Mouse (Mus musculus): Measurements from ENCODE around the gene S100a4. TPM values are rescaled to one million over a fixed set of nuclear protein-coding genes. Genes with fewer than 3 reads are reported as not detected.

S100a4 gene
- total RNA-seq, 1 experiment from 2014 or later, result 29.5 TPM

DNA sequence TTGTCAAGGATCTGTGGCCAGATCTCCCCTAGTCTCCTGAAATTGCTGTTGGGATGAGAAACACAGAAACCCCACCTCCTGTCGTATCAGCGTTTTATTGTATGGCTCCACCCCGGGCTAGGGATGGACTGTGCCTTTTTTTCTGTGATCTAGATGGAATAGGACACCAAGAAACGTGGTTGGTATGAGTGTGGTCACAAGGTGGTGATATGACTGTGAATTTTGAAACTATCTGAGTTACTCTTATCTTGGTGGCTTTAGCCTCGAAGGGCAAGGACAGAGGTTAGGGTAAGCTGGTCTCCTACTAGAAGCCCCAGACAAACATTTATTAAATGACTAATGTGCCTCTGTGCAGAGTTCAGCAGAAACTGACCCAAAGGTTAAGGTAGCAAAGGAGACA lies 8.0 kb upstream of the S100a4 start:
- ATAC-seq (replicated peaks in 1 of 2; ENCODE audit: insufficient read depth in 1 of 2, low FRiP score in 2 of 2, low TSS enrichment in 1 of 2, low read depth in 1 of 2, poor library complexity in 2 of 2, severe bottlenecking in 2 of 2), result no peak

DNA sequence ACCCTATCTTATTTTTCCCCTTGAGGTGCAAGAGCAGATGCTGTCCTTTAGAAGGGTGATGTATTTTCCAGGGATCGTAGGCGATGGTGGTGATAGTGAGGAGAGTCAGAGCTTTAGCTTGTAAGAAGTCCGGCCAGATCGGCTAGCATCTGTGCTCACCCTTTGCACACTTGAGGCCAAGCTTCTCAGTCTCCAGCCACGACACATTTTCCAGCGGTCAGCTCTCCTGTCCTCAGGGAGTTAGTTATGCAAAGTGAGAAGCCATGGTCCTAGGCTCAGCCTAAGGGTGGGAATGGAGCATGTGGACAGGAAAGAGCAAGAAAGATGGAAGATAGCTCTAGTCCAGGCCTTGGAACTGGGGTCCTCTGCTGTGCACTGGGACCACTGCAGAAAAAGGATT lies 6.8 kb upstream of the S100a4 start:
- ATAC-seq (replicated peaks in 1 of 2; ENCODE audit: insufficient read depth in 1 of 2, low FRiP score in 2 of 2, low TSS enrichment in 1 of 2, low read depth in 1 of 2, poor library complexity in 2 of 2, severe bottlenecking in 2 of 2), result no peak

GRCm38 (mm10) chr3:90597736-90598135 lies 5.8 kb upstream of the S100a4 start:
- no peak for ATAC-seq (replicated peaks in 1 of 2; ENCODE audit: insufficient read depth in 1 of 2, low FRiP score in 2 of 2, low TSS enrichment in 1 of 2, low read depth in 1 of 2, poor library complexity in 2 of 2, severe bottlenecking in 2 of 2)

GRCm38 (mm10) chr3:90598212-90598611 lies 5.4 kb upstream of the S100a4 start:
- ATAC-seq (replicated peaks in 1 of 2; ENCODE audit: insufficient read depth in 1 of 2, low FRiP score in 2 of 2, low TSS enrichment in 1 of 2, low read depth in 1 of 2, poor library complexity in 2 of 2, severe bottlenecking in 2 of 2), result no peak

DNA sequence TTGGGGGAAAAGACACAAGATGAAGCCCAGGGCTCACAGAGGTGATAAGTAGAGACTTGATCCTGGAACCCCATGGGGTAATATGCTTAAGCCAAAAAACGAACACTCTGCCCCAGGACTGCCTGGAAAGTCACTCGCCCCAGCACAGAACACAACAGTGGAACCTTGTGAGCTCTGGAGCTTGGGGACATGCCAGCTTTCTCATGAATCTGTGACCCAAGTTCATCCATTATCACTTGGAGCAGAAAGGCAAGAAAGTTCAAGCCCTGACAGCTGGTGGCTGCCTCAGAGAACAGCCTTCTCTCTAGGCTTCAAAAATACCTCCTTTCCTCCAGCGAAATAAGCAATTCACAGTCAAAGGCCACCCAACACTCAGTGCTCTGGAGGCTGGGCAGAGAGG lies 4.2 kb upstream of the S100a4 start:
- no peak for ATAC-seq (replicated peaks in 1 of 2; ENCODE audit: insufficient read depth in 1 of 2, low FRiP score in 2 of 2, low TSS enrichment in 1 of 2, low read depth in 1 of 2, poor library complexity in 2 of 2, severe bottlenecking in 2 of 2)

DNA sequence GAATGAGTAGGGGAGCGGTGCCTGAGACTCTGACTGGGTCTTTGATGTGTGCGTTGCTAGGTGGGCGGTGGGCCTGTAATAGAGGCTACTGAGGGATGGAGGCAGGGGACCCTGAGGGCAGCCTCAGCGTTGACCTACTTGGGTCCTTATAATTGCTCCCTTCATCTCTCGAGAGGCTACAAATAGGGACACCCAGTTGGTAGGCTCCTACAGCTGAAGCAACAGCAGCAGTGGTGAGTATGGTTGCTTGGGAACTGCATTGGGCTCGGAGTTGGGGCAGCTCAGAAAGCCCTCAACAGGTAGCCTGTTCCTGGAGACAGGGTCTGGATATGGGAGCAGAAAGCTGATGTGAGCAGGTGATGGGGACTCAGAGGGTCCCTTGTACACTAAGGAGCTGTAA lies 3.5 kb upstream of the S100a4 start:
- no peak for ATAC-seq (replicated peaks in 1 of 2; ENCODE audit: insufficient read depth in 1 of 2, low FRiP score in 2 of 2, low TSS enrichment in 1 of 2, low read depth in 1 of 2, poor library complexity in 2 of 2, severe bottlenecking in 2 of 2)

DNA sequence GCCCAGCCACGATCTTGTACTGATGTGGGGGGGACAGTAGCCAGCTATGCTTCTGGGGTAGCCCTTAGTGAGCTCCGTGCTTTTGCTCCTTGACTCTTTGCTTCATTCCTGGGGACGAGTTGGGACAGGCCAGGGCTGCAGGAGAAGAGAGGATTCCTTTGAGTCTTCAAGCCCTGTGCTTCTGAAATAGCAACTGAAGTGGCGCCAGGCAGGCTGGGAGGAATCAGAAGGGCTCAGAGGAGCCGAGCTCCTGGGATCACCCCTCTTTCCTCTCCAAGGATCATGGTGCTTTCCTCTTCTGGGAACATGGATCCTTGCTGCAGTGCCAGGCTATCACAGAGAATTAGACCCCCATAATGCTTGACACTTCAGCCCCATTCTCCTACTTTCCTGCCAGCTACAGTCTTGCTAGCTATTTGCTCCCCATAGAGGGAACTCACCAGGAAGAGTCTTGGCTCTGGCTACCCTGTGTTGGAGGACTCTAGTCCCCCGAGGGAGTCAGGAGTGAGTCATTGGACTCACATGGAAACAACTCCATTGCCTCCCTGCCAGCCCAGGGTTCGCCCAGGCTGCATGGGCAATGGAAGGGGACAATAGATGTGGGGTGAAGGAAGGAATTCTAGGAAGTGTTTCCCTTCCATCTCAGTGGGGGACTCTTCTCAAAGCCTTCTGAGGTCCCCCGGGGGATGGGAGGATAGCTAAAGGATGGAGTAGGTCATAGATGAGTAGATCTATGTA lies 2.9 kb upstream of the S100a4 start:
- ATAC-seq (replicated peaks in 1 of 2; ENCODE audit: insufficient read depth in 1 of 2, low FRiP score in 2 of 2, low TSS enrichment in 1 of 2, low read depth in 1 of 2, poor library complexity in 2 of 2, severe bottlenecking in 2 of 2), result no peak

DNA sequence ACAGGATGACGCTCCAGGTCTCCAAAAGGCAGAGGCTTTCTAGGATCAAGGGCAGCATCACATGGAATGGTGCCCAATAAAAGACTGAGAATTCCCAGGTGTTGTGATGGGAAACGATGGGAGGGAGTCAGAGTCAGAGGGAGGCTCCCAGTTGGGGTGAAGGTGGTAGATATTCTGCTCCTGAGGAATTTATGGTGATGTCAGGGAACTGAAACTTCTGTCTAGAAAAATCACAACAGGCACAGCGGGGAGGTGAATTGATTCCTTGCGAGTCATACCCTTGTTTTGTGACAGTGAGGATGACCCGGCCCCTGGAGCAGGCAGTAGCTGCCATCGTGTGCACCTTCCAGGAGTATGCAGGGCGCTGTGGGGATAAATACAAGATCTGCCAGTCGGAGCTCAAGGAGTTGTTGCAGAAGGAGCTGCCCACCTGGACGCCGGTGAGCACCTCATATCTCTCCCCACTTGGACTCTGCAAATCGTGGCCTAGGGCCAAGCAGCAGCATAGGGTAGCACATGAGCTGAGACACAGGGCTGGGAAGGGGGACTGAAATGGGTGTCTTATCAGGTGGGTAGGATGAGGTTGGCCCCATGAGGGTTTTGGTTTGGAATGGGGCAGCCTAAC lies 2.0 kb upstream of the S100a4 start, which contains the start of gene Gm42674:
Gene Gm42674 (plus strand): TSS at position 419 of the 625 bp plus-strand sequence.
- no peak for ATAC-seq (replicated peaks in 1 of 2; ENCODE audit: insufficient read depth in 1 of 2, low FRiP score in 2 of 2, low TSS enrichment in 1 of 2, low read depth in 1 of 2, poor library complexity in 2 of 2, severe bottlenecking in 2 of 2)

DNA sequence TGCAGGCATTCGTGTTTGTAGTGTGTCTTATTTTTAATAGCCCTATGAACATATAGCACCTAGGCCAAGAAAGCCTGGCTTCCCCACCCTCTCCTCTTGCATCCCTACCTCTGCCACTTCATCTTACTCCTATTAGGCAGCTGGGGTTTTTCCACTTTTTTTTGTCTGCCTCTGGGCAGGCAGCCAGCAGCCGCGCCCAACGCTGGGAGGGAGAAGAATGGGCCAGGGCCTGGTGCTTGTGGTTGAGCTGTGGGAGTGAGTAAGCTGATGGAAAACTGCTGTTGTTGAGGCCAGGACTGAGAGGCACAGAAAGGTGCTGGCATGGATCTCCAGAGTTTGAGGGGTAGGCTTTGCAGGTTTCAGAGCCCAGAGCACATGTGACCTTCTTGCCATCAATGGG lies 845 bp downstream of the S100a4 start:
- ATAC-seq (replicated peaks in 1 of 2; ENCODE audit: insufficient read depth in 1 of 2, low FRiP score in 2 of 2, low TSS enrichment in 1 of 2, low read depth in 1 of 2, poor library complexity in 2 of 2, severe bottlenecking in 2 of 2), result peak; percentile 56 to 61

DNA sequence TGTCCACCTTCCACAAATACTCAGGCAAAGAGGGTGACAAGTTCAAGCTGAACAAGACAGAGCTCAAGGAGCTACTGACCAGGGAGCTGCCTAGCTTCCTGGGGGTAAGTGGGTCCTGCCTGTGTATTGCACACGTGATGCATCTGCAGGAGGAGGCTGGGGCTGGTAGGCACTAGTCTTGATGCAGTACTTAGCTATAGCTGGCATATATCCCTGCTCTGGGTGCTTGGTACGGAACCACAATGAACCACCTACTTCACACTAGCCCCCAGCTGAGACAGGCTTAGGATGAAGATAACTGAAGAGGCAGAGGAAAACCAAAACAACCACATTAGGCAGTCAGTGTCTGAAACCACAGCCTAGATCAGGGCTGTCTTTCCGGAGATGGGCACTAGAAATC lies 1.5 kb downstream of the S100a4 start:
- ATAC-seq (replicated peaks in 1 of 2; ENCODE audit: insufficient read depth in 1 of 2, low FRiP score in 2 of 2, low TSS enrichment in 1 of 2, low read depth in 1 of 2, poor library complexity in 2 of 2, severe bottlenecking in 2 of 2), result no peak

GRCm38 (mm10) chr3:90605736-90606135 lies 2.2 kb downstream of the S100a4 start:
- no peak for ATAC-seq (replicated peaks in 1 of 2; ENCODE audit: insufficient read depth in 1 of 2, low FRiP score in 2 of 2, low TSS enrichment in 1 of 2, low read depth in 1 of 2, poor library complexity in 2 of 2, severe bottlenecking in 2 of 2)

- no peak for ATAC-seq (replicated peaks in 1 of 2; ENCODE audit: insufficient read depth in 1 of 2, low FRiP score in 2 of 2, low TSS enrichment in 1 of 2, low read depth in 1 of 2, poor library complexity in 2 of 2, severe bottlenecking in 2 of 2)
These were observed 2.6 kb downstream of the S100a4 start for GRCm38 (mm10) chr3:90606185-90606584.

- ATAC-seq (replicated peaks in 1 of 2; ENCODE audit: insufficient read depth in 1 of 2, low FRiP score in 2 of 2, low TSS enrichment in 1 of 2, low read depth in 1 of 2, poor library complexity in 2 of 2, severe bottlenecking in 2 of 2), result no peak
These were observed 3.8 kb downstream of the S100a4 start for GRCm38 (mm10) chr3:90607361-90607760.

- no peak for ATAC-seq (replicated peaks in 1 of 2; ENCODE audit: insufficient read depth in 1 of 2, low FRiP score in 2 of 2, low TSS enrichment in 1 of 2, low read depth in 1 of 2, poor library complexity in 2 of 2, severe bottlenecking in 2 of 2)
These were observed 4.7 kb downstream of the S100a4 start, which contains the start of gene S100a5 for GRCm38 (mm10) chr3:90608223-90608622. Gene S100a5, plus strand, starts transcription at chr3:90608523.

GRCm38 (mm10) chr3:90609102-90609501 lies 5.5 kb downstream of the S100a4 start:
- no peak for ATAC-seq (replicated peaks in 1 of 2; ENCODE audit: insufficient read depth in 1 of 2, low FRiP score in 2 of 2, low TSS enrichment in 1 of 2, low read depth in 1 of 2, poor library complexity in 2 of 2, severe bottlenecking in 2 of 2)

DNA sequence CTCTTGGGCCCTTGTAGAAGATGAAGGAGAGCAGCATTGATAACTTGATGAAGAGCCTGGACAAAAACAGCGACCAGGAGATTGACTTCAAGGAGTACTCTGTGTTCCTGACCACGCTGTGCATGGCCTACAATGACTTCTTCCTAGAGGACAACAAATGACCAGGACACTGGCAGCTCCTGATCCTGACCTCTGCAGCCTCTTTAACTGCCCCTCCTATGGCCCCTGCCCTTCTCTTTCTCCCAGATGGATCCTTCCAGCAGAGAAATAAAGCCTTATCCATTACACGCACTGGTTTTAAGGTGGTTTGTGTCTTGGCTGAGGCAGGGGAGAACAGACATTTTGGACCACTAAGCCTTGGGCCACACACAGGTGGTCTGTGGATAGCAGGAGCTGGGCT lies 7.9 kb downstream of the S100a4 start:
- no peak for ATAC-seq (replicated peaks in 1 of 2; ENCODE audit: insufficient read depth in 1 of 2, low FRiP score in 2 of 2, low TSS enrichment in 1 of 2, low read depth in 1 of 2, poor library complexity in 2 of 2, severe bottlenecking in 2 of 2)

DNA sequence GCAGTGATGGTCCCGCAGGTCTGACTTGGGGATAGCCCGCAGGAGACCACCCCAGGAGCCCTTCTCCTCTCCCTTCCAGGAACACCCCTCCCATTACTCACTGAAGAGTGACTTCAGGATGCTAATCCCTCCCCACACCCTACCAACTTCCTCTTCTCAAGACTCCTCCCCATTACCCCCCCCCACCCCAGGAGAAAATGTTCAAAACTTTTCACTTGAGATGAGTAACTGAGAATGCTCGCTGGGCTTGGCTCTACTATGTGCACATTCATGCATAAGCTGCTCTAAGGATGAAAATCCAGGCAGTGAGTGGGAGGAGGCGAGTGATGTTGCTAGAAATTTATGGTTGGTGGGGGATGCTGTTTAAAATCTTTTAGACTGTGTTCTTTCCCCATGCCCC lies 8.5 kb downstream of the S100a4 start:
- ATAC-seq (replicated peaks in 1 of 2; ENCODE audit: insufficient read depth in 1 of 2, low FRiP score in 2 of 2, low TSS enrichment in 1 of 2, low read depth in 1 of 2, poor library complexity in 2 of 2, severe bottlenecking in 2 of 2), result peak; percentile 13 to 20; a peak in 2 of 4 replicates

DNA sequence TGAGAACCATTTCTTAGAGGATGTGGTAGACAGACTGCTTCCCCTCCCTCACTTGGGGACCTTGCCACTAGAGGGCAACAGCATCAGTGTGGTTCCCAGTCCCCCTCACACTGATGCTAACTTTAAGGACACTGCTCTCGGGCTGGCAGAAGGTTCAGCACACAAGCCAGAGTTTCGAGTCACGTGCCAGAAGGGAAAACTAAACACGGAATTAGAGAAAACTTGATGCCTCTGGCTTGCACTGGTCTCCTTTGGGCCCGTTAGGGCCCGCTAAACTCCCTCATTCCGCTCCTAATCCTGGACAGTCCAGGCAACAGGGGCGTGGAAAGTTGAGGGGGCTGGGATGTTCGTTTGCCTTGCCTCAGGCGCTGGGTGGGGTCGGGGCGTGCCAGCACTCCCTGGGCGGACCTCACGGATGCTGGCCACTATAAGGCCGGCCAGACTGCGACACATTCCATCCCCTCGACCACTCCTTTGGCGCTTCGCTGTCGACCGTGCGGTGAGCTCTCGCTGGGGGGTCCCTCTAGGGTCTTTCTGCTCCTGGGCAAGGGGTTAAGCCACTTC lies 9.2 kb downstream of the S100a4 start, which contains the start of gene S100a6:
Gene S100a6 (plus strand): TSS at position 155 of the 564 bp plus-strand sequence.
- peak; percentile 72 to 75 for ATAC-seq (replicated peaks in 1 of 2; ENCODE audit: insufficient read depth in 1 of 2, low FRiP score in 2 of 2, low TSS enrichment in 1 of 2, low read depth in 1 of 2, poor library complexity in 2 of 2, severe bottlenecking in 2 of 2)

Data from hematopoietic stem cell, adult 5-6 weeks (primary cell).